Mouse (Mus musculus): ENCODE measurements around the gene Mapk8. TPM values are rescaled to one million over a fixed set of nuclear protein-coding genes. Genes with fewer than 3 reads are reported as not detected.
"Not testable (repeated sequence)": the region's sequence is repeated elsewhere in the genome, so short reads cannot be mapped to it uniquely, and the experiment has no call there.

Gene Mapk8
- polyA plus RNA-seq, 1 experiment from 2014 or later: 17.8 TPM

DNA sequence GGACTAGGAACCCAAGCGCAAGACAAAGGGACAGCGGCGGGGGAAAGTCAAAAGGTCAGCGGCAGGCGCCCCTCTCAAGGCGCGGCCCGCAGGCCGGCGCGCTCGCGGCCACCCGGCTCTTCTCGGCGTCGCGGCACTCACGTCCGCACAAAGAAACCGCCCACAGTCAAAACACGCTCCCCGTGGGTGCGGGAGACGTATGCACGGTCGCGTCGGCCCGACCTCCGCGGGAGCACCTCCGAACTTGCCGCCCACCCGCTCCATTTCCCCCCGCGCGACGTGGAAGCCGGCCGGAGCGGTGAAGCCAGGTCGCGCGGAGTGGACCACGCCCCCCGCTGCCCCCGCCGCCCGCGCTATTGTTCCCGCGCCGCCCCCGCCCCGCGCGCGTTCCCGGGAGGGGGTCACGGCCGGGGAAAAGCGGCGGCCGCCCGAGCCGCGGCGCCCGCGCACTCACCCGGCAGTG is 366 bp downstream of the Mapk8 start:
- Histone ChIP-seq H3K9ac (peak overlapping the region; percentile 85), H3K4me1 (peaks cover 15% of the 10 kb centered on the region), H3K27me3 (peaks cover 23% of the 10 kb centered on the region), H3K27ac (peak overlapping the region; percentile 94), H3K36me3 (no peaks in the 10 kb centered on the region), H3K9me3 (replicated peaks) (no peaks in the 10 kb centered on the region), H3K4me2 (peak overlapping the region; percentile 70), H3K4me3 (replicated peaks) (peak overlapping the region; percentile 93)
- WGBS: under 1% methylated on average over 44 of the region's 72 CpGs
- peak; percentile 68 for ATAC-seq (replicated peaks; ENCODE audit: low FRiP score)

DNA sequence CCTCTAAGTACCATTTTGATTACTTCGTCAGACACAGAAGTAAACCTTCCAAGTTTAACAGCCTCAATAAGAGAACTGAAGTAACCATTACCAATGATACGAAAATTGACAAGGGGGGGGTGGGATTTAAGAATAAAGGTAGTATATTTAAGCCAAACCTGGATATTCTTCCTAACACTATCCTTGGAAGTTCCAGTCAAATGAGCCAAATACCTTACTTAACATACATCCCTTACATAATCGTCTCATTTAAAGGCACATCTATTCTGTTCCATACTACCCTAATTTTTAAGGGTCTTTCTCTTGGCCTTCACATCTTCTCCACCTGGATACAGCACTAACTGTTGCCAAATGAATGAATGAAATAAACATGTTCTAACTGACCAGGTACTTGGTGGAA is 996 bp downstream of the Mapk8 start:
- Histone ChIP-seq H3K9me3 (replicated peaks) (no peaks in the 10 kb centered on the region), H3K27ac (peak overlapping the region; percentile 94; the same call in 1 of the 2 replicates), H3K27me3 (peaks cover 19% of the 10 kb centered on the region), H3K9ac (peak overlapping the region; percentile 85), H3K4me1 (peaks cover 15% of the 10 kb centered on the region), H3K4me2 (peak overlapping the region; percentile 70), H3K4me3 (replicated peaks) (peak overlapping the region; percentile 93), H3K36me3 (no peaks in the 10 kb centered on the region)
- no peak for ATAC-seq (replicated peaks; ENCODE audit: low FRiP score)
- 31% methylated on average over 3 of the region's 3 CpGs for WGBS

DNA sequence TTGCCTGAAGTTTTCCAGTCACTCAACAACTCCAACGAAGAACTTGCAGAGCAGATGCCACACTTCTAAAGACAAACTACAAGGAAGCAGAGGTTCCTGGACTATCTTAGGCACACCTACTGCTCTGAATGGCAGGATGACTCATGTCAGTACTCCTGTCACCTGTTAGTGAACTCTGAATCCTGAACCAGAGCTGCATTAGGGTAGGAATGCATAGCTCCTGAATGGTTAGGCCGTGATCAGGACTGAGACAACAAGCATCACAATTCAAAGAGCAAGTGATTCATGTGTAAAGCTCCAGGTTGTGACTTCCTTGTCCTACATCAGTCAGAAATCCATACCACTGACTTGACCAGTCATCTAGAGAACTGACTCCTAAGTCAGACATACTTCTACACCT is 3.2 kb downstream of the Mapk8 start:
- peaks cover 2% of the 10 kb centered on the region; the same call in 1 of the 2 replicates for H3K27me3 ChIP-seq
- H3K36me3 ChIP-seq: no peaks in the 10 kb centered on the region
- no peak overlapping the region for H3K4me2 ChIP-seq
- no peak overlapping the region for H3K9ac ChIP-seq
- H3K4me1 ChIP-seq: peaks cover 15% of the 10 kb centered on the region
- H3K4me3 ChIP-seq (replicated peaks): no peak overlapping the region
- H3K27ac ChIP-seq: no peak overlapping the region
- no peaks in the 10 kb centered on the region for H3K9me3 ChIP-seq (replicated peaks)
- ATAC-seq (replicated peaks; ENCODE audit: low FRiP score): no peak
- 74% methylated on average over 2 of the region's 2 CpGs for WGBS

DNA sequence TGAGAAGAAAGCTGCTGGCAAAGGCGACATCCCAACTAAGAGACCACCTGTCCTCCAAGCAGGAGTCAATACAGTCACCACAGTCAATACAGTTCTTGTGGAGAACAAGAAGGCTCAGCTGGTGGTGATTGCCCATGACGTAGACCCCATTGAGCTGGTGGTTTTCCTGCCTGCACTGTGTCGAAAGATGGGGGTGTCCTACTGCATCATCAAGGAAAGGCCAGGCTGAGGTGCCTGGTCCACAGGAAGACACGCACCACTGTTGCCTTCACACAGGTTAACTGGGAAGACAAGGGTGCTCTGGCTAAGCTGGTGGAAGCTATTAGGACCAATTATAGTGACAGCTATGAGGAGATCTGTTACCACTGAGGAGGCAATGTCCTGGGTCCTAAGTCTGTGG is 14.5 kb downstream of the Mapk8 start:
- not testable (repeated sequence) for ATAC-seq (replicated peaks; ENCODE audit: low FRiP score); H3K27me3 ChIP-seq; H3K4me3 ChIP-seq (replicated peaks); H3K9ac ChIP-seq; H3K4me1 ChIP-seq; H3K4me2 ChIP-seq; H3K27ac ChIP-seq; H3K9me3 ChIP-seq (replicated peaks)
- peaks cover 12% of the 10 kb centered on the region for H3K36me3 ChIP-seq
- WGBS: 87% methylated on average over 4 of the region's 4 CpGs

DNA sequence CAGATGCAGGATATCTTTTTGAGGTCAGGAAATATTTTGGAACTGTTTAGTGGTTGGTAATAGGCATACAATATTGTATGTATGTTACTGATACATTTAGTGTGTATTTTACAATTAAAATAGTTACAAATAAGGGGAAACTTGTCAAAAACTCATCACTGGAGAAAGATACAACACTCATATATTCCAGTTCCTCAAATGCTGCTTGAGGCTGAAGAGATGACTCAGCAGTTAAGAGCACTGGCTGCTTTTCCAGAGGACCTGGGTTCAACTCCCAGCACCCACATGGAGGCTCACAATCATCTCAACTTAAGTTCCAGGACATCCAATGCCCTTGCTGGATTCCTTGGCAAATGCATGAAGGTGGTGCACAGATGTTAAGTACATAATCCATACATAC is 22.8 kb downstream of the Mapk8 start:
- Histone ChIP-seq H3K36me3 (no peaks in the 10 kb centered on the region), H3K4me1 (0 out of 2 replicates have a peak, but pooled peaks cover 2% of the 10 kb centered on the region), H3K27me3 (no peaks in the 10 kb centered on the region), H3K4me3 (replicated peaks) (no peak overlapping the region), H3K4me2 (no peak overlapping the region), H3K9me3 (replicated peaks) (no peaks in the 10 kb centered on the region), H3K27ac (no peak overlapping the region), H3K9ac (no peak overlapping the region)
- no peak for ATAC-seq (replicated peaks; ENCODE audit: low FRiP score)

DNA sequence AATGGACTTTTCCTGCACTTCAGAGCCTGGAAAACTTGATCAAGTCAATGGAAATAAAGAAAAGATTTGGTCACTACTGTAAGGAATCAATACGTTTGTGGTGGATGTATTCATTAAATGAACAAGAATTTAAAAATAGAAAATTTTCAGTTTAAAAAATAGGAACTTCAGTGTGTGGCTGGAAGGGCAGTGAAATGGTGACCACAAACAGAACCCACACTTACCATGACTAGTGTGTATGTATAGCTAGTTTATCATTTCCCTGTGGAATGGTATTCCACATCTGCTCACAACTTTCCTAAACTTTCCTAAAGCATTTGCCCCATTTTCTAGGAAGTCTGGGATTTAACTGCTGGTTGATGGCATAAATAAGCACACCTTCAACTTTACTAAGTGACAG is 24.0 kb downstream of the Mapk8 start:
- Histone ChIP-seq H3K27me3 (no peaks in the 10 kb centered on the region), H3K9me3 (replicated peaks) (no peaks in the 10 kb centered on the region), H3K27ac (no peak overlapping the region), H3K4me1 (0 out of 2 replicates have a peak, but pooled peaks cover 2% of the 10 kb centered on the region), H3K4me2 (no peak overlapping the region), H3K36me3 (no peaks in the 10 kb centered on the region), H3K4me3 (replicated peaks) (no peak overlapping the region), H3K9ac (no peak overlapping the region)
- WGBS: 78% methylated on average over 1 of the region's 1 CpGs
- ATAC-seq (replicated peaks; ENCODE audit: low FRiP score): no peak

DNA sequence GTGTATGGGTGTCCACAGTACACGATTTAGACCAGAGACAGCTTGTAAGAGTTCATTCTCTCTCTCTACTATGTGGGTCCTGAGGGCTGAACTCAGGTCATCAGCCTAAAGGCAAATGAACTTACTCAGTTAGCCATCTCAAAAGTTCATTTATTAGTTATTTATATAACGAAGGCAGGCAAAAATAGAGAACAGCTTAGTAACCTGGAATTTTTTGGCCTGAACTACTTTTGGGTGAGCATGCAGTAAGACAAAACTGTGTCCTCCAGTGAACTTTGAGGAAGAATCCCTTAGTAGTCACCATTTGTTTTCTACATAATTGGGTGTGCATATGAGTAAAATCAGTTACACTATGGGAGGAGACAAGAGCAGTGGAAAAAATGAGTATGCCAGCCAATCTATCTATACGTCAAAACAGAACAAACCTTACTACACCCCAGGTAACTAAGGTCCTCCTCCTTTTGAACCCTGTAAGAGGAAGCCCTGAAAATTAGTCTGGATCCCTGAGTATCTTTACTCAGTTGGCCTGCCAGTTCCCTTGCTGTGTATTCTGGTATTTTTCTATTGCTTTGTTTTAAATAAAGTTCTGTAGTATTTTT is 28.5 kb downstream of the Mapk8 start:
- H3K4me1 ChIP-seq: 0 out of 2 replicates have a peak, but pooled peaks cover 2% of the 10 kb centered on the region
- no peaks in the 10 kb centered on the region for H3K36me3 ChIP-seq
- H3K4me2 ChIP-seq: no peak overlapping the region
- no peaks in the 10 kb centered on the region for H3K27me3 ChIP-seq
- ATAC-seq (replicated peaks; ENCODE audit: low FRiP score): no peak
- no peaks in the 10 kb centered on the region for H3K9me3 ChIP-seq (replicated peaks)
- WGBS: 93% methylated on average over 3 of the region's 3 CpGs
- no peak overlapping the region for H3K9ac ChIP-seq
- no peak overlapping the region for H3K4me3 ChIP-seq (replicated peaks)
- no peak overlapping the region for H3K27ac ChIP-seq

DNA sequence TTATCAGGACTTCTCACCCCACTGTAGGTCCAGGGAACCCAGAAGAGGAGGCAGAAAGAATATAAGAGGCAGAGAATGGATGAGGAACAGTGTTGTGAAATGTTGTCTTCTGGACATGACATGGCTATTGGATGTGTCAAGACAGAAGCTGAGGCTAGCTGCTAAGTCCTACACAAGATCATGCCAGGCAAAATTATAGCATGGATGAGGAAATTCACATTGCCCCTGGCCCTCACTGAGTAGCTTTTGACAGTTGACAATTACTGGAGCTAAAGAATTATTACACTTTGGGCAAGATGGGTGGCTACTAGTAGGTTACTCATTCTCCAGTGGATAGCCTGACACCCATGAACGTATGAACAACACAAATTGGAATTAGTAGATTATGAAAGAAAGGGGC is 31.2 kb downstream of the Mapk8 start:
- Histone ChIP-seq H3K4me1 (peaks cover 8% of the 10 kb centered on the region), H3K9me3 (replicated peaks) (no peaks in the 10 kb centered on the region), H3K4me2 (no peak overlapping the region), H3K27me3 (no peaks in the 10 kb centered on the region), H3K36me3 (no peaks in the 10 kb centered on the region), H3K4me3 (replicated peaks) (no peak overlapping the region), H3K9ac (no peak overlapping the region), H3K27ac (no peak overlapping the region)
- WGBS: 79% methylated on average over 1 of the region's 1 CpGs
- ATAC-seq (replicated peaks; ENCODE audit: low FRiP score): no peak

DNA sequence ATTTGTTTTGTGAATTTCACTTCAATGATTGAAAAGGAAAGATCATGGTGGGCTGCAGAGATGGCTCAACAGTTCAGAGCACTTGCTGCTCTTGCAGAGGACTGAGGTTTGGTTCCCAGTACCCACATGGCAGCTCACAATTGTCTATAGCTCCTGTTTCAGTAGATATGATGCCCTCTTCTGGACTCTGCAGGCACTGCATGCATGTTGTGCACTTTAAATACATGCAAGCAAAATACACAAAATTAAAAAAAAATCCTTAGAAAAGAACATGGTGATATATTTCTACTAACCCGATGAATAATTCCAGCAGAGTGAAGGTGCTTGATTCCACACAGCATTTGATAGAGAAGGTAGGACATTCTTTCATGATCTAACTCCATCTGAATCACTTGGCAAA is 44.6 kb downstream of the Mapk8 start:
- Histone ChIP-seq H3K4me3 (replicated peaks) (no peak overlapping the region), H3K27ac (no peak overlapping the region), H3K9me3 (replicated peaks) (no peaks in the 10 kb centered on the region), H3K36me3 (peaks cover 20% of the 10 kb centered on the region), H3K9ac (no peak overlapping the region), H3K4me2 (no peak overlapping the region), H3K4me1 (no peaks in the 10 kb centered on the region), H3K27me3 (no peaks in the 10 kb centered on the region)
- no peak for ATAC-seq (replicated peaks; ENCODE audit: low FRiP score)
- WGBS: 98% methylated on average over 1 of the region's 1 CpGs

DNA sequence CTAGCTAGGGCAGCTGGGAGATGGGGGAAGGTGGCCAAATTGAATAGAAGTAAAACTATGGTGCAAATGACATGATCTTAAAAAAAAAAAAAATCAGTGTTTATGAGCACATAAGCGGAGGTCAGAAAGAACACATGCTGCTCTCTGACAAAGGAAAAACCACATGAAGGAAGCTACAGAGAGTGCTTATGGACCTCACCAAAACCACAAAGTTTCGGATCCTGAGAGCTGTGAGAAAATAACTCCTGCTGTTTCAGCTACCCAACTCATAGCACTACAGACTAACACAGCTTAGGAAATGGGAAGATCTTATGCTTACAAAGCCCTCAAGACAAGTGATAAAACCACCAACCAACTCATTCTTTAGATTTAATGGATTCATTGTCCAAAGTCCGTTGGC is 46.9 kb downstream of the Mapk8 start:
- Histone ChIP-seq H3K9ac (no peak overlapping the region), H3K36me3 (peaks cover 12% of the 10 kb centered on the region), H3K4me3 (replicated peaks) (no peak overlapping the region), H3K4me1 (no peaks in the 10 kb centered on the region), H3K9me3 (replicated peaks) (no peaks in the 10 kb centered on the region), H3K27ac (no peak overlapping the region), H3K27me3 (no peaks in the 10 kb centered on the region), H3K4me2 (no peak overlapping the region)
- 78% methylated on average over 3 of the region's 3 CpGs for WGBS
- no peak for ATAC-seq (replicated peaks; ENCODE audit: low FRiP score)

DNA sequence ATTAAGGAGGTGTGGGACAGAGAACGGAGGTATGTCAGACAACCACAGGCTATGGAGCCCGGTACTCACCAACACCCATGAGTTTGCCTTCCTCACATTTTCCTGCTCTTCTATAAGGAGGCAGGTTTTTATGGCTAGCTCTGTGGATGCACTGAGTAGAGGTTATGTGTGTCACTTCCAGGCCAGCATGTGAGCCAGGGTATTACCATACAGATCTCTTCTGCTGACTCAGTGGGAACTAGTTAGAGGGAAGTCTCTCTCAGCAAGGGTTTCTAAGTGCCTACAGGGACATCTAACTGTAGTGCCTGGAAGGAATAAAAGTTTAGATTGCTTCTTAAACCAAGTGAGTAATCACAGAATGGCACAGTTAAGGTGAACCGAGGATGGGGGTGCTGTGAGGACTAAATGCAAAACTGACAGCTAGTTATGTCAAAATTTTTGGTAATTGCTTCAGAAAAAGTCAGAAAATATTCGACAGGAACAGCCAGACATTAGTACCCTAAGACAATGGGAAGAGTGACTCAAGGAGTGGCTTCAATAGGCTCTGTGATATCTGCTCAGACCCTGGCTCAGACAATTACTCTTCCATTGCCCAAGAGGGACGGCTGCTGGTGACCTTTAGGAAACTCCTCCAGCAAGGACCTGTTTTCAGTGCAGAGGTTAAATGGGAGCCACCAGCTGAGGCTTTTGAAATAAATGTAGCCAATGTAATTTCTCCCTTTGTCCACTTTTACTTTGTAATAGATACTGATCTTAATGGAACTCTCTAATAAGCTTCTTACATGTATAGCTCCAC is 48.7 kb downstream of the Mapk8 start:
- WGBS: 83% methylated on average over 5 of the region's 5 CpGs
- H3K4me1 ChIP-seq: no peaks in the 10 kb centered on the region
- no peak overlapping the region for H3K4me3 ChIP-seq (replicated peaks)
- ATAC-seq (replicated peaks; ENCODE audit: low FRiP score): no peak
- H3K9me3 ChIP-seq (replicated peaks): no peaks in the 10 kb centered on the region
- H3K9ac ChIP-seq: no peak overlapping the region
- H3K4me2 ChIP-seq: no peak overlapping the region
- no peaks in the 10 kb centered on the region for H3K27me3 ChIP-seq
- peaks cover 12% of the 10 kb centered on the region for H3K36me3 ChIP-seq
- no peak overlapping the region for H3K27ac ChIP-seq

DNA sequence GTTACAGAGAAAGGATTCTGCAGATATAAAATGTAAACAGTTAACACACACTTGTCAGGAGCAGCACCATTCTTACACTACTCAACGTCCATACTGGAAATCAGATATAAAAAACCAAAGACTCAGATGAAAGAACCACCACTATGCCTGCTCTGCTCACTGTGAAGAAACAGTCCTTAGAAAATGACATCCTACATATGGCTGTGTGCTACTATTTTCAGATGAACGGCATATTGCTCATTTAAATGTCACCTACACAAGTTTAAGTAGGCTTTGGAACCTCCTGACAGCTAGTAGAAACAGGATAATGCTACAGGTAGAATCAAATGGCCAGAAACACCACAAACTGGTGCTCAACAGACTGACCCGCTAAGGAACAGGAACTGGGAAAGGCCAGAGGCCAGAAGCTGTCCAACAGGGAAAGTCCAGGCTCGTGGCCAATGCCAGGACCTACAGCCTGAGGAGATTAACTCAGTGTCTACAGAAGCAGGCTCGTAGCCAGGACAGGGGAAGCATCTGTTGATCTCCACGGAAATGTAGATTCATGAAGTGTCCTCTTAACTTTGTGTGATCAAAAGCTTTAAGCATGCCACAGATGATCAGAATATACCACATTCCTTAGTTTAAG is 66.0 kb downstream of the Mapk8 start:
- Histone ChIP-seq H3K4me3 (replicated peaks) (no peak overlapping the region), H3K9ac (no peak overlapping the region), H3K27ac (no peak overlapping the region), H3K4me1 (no peaks in the 10 kb centered on the region), H3K4me2 (no peak overlapping the region), H3K36me3 (peaks cover 43% of the 10 kb centered on the region), H3K9me3 (replicated peaks) (no peaks in the 10 kb centered on the region), H3K27me3 (no peaks in the 10 kb centered on the region)
- 84% methylated on average over 6 of the region's 6 CpGs for WGBS
- ATAC-seq (replicated peaks; ENCODE audit: low FRiP score): no peak

All from kidney, embryonic 15.5 days (tissue).